ENCODE assay signal across 41 mouse cellular contexts in genomic region chr1:107350392-107350791, GRCm38 (mm10). TPM values are rescaled to one million over a fixed set of nuclear protein-coding genes. Genes with fewer than 3 reads are reported as not detected.
"Had no signal": no experiment of that assay in that cellular context is flagged by ENCODE, and none has a peak within 500 bp of the region (broad histone marks: within the 10 kb centered on the region; RNA-seq: fewer than 3 reads in every experiment).

No protein-coding gene starts in this region.

- DNase-seq: gastrocnemius, adult 2 months; gastrocnemius, postnatal 10 days; gastrocnemius, postnatal 25 days; heart, adult 11 months; heart, adult 2 months; heart, postnatal 14 days; heart, postnatal 36 days; kidney, adult 18-20 months; kidney, adult 8-10 months; kidney, postnatal 10 days; kidney, postnatal 36 days; layer of hippocampus, adult 9-11 months; layer of hippocampus, postnatal 36 days; left cerebral cortex, postnatal 4 days had no signal

- ATAC-seq: hindbrain, postnatal 0 days; intestine, embryonic 15.5 days; intestine, postnatal 0 days had no signal

RNA-seq across cellular contexts. Expression of gene Serpinb11, which starts 10.6 kb away (rescaled TPM):
- total RNA-seq: gastrocnemius, adult 2 months; gastrocnemius, postnatal 10 days; gastrocnemius, postnatal 25 days; gastrocnemius, postnatal 4 days; heart, adult 2 months; heart, postnatal 14 days; heart, postnatal 36 days; hematopoietic stem cell, adult 5-6 weeks; hindbrain, postnatal 0 days; layer of hippocampus, adult 18-20 months; layer of hippocampus, adult 8-10 months; layer of hippocampus, postnatal 14 days; layer of hippocampus, postnatal 36 days; left cerebral cortex, adult 18-20 months; left cerebral cortex, adult 8-10 months; left cerebral cortex, postnatal 10 days; left cerebral cortex, postnatal 25 days; left cerebral cortex, postnatal 4 days; liver, adult 2 months had no signal
- polyA plus RNA-seq: heart, adult 2 months; heart, embryonic 11.5 days; heart, embryonic 13.5 days; heart, embryonic 15.5 days; heart, postnatal 0 days; hindbrain, embryonic 13.5 days; hindbrain, embryonic 15.5 days; hindbrain, postnatal 0 days; intestine, embryonic 15.5 days; intestine, postnatal 0 days; kidney, embryonic 14.5 days; kidney, embryonic 16.5 days; large intestine, adult 2 months; limb, embryonic 11.5 days; limb, embryonic 13.5 days; liver, adult 2 months; liver, embryonic 12.5 days; liver, embryonic 14.5 days had no signal

RNA-seq across cellular contexts. Expression of gene Serpinb7, which starts 49.1 kb away (rescaled TPM):
- total RNA-seq: gastrocnemius, postnatal 10 days; gastrocnemius, postnatal 25 days; gastrocnemius, postnatal 4 days; heart, adult 2 months; heart, postnatal 14 days; heart, postnatal 36 days; hematopoietic stem cell, adult 5-6 weeks; hindbrain, postnatal 0 days; layer of hippocampus, postnatal 14 days; layer of hippocampus, postnatal 36 days; left cerebral cortex, adult 18-20 months; left cerebral cortex, adult 8-10 months; left cerebral cortex, postnatal 25 days; left cerebral cortex, postnatal 4 days had no signal
- polyA plus RNA-seq: heart, adult 2 months; heart, embryonic 11.5 days; heart, embryonic 13.5 days; heart, postnatal 0 days; hindbrain, embryonic 11.5 days; hindbrain, embryonic 13.5 days; intestine, postnatal 0 days; kidney, embryonic 14.5 days; large intestine, adult 2 months; limb, embryonic 11.5 days; liver, adult 2 months; liver, embryonic 12.5 days; liver, embryonic 14.5 days had no signal
